Mouse (Mus musculus): ENCODE data around the gene Gpr39. TPM values are rescaled to one million over a fixed set of nuclear protein-coding genes. Genes with fewer than 3 reads are reported as not detected.

Gene Gpr39
- polyA plus RNA-seq, 1 experiment, result not detected

DNA sequence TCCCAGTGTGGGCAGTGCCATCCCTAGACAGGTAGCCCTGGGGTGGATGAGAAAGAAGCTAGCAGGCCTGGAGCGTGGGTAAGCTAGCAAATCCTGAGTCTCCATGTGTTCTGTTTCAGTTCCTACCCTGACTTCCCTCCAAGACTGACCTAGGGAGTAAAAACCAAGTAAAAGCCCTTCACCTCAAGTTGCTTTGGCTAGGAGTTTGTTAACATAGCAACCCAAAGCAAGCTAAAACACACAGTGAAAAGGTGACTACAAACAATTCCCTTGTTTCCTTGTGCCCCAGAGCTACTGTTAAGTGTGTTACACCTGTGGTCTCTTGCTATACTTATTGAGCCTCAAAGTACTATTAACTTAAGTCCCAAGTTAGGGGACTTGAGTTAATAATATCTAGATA lies 1.6 kb upstream of the Gpr39 start:
- Histone ChIP-seq H3K4me1 (ENCODE audit: control insufficient read depth, insufficient read depth, insufficient read length, low read length) (no peaks in the 10 kb centered on the region), H3K27ac (replicated peaks; ENCODE audit: low read depth, low read length) (no peak overlapping the region), H3K4me3 (ENCODE audit: insufficient read depth, low read depth, low read length) (no peak overlapping the region)

DNA sequence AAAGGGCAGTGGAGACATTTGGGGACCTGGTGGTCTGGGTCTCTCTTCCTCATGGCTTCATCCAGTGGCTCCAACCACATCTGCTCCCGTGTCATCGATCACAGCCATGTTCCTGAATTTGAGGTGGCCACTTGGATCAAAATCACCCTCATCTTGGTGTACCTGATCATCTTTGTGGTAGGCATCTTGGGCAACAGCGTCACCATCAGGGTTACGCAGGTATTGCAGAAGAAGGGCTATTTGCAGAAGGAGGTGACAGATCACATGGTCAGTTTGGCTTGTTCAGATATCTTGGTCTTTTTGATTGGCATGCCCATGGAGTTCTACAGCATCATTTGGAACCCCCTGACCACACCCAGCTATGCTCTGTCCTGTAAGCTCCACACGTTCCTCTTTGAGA lies 491 bp downstream of the Gpr39 start:
- H3K27ac ChIP-seq (replicated peaks; ENCODE audit: low read depth, low read length), result no peak overlapping the region
- H3K4me3 ChIP-seq (ENCODE audit: insufficient read depth, low read depth, low read length), result no peak overlapping the region
- H3K4me1 ChIP-seq (ENCODE audit: control insufficient read depth, insufficient read depth, insufficient read length, low read length), result no peaks in the 10 kb centered on the region

DNA sequence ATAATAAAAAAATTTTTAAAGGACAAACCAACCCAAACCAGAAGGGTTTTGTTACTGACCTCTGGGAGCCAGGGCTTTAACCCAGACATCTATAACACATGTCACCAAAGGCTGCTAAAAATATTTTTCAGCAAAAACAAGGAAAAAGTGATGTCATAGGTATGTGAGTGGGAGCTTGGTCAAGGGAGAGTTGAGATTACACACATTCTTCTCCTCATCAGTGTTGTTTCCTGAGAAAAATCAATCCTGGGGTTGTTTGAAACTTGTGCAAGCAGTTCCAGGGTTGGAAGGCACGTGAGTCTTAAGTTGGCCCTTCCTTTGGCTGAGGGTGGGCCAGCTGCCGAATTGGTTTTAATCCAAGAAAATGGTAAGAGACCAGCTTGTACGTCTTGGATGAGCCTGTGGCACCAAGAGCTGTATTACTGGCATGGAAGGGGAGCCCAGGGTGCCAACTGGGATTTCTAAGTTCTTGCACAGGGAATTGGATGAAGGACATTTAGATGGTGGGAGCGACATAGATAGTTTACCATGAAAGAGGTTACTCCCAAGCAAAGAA lies 2.8 kb downstream of the Gpr39 start:
- H3K4me1 ChIP-seq (ENCODE audit: control insufficient read depth, insufficient read depth, insufficient read length, low read length), result no peaks in the 10 kb centered on the region
- no peak overlapping the region for H3K27ac ChIP-seq (replicated peaks; ENCODE audit: low read depth, low read length)
- no peak overlapping the region for H3K4me3 ChIP-seq (ENCODE audit: insufficient read depth, low read depth, low read length)

DNA sequence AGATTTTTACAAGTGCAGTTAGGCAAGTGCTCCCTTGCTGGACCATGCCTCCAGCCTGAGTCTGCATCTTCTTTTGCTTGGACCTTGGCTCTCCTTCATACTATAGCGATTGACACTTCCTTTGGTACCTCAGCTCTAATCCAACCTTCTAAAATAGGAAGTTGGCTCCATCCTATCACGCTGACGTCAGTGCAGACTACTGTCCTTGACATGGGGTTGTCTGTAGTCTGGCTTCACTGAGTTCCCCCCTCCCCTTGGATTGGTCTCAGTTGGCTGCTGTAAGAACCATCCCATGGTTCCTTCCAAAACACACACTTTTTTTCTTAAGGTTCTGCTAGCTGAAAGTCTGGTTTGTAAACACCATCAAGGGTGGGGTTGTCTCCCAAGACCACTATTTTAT lies 7.6 kb downstream of the Gpr39 start:
- Histone ChIP-seq H3K4me1 (ENCODE audit: control insufficient read depth, insufficient read depth, insufficient read length, low read length) (no peaks in the 10 kb centered on the region), H3K27ac (replicated peaks; ENCODE audit: low read depth, low read length) (no peak overlapping the region), H3K4me3 (ENCODE audit: insufficient read depth, low read depth, low read length) (no peak overlapping the region)

DNA sequence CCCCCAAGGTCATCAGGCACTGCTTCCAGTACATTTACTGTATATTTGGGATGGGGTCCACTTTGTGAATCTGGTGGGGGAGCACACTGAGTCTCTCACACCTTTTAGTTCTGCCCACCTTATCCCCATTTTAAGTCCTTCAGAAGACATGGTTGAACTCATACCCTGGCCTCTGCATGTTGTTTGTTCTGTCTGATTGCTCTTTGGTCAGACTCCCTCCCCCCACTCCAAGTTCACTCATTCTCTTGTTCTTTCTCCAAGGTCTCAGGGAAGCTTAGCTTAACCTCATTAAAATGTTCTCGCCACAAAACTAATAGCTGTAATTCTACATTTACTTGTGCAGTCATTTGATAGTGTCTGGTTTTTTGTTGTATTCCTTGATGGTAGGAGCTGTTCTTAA lies 8.5 kb downstream of the Gpr39 start:
- Histone ChIP-seq H3K4me3 (ENCODE audit: insufficient read depth, low read depth, low read length) (no peak overlapping the region), H3K27ac (replicated peaks; ENCODE audit: low read depth, low read length) (no peak overlapping the region), H3K4me1 (ENCODE audit: control insufficient read depth, insufficient read depth, insufficient read length, low read length) (no peaks in the 10 kb centered on the region)

DNA sequence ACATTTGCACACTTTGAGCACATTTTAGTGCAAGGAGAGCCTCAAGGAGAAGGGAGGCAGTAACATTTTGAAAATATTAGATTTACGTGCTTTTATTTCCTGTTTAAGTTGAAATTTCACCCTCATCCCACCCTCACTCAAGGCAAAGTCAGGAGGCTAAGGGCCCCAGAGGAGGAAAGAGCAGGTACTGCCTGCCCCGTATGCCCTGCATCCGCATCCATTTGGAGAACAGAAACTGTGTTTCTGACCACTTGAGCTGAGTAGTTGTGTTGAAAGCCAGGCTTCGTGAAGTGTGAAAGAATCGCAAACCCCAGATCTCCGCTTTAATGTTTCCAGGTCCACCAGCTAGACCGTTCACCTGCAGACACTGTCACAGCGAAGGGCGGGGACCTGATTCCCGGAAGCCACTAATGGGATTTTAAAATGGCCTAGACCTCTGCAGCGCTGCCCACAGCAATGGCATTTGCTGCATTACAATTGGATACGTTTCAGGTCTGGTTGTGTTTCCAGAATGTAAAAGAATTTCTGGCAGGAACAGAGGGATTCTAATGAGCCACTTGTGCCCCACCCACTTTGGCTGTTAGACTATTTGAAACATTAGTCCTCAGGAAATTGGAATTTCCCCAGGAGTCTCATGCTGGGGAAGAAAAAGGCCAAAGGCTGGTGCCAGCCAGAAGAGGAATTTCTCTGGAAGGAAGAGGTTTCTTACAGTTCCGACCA lies 11.1 kb downstream of the Gpr39 start:
- no peak overlapping the region for H3K27ac ChIP-seq (replicated peaks; ENCODE audit: low read depth, low read length)
- H3K4me3 ChIP-seq (ENCODE audit: insufficient read depth, low read depth, low read length), result no peak overlapping the region
- no peaks in the 10 kb centered on the region for H3K4me1 ChIP-seq (ENCODE audit: control insufficient read depth, insufficient read depth, insufficient read length, low read length)

DNA sequence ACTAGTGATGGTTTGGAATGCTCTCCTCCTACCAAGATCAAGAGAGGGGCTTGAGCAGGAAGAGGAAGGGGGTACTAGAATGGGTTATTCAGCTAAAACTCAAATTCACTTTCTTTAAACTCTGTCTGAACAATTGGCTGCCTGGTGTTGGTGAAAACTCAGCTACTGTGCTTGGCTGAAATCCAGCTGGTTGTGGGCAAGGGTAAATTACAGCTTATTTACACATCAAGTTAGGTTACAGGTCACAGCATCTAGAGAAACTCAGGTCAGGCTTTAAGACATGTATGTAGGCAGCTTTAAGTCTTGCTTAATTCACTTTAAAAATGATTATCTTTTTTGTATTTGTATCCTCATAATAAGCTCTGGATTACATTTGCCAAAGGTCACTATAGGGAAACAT lies 16.7 kb downstream of the Gpr39 start:
- Histone ChIP-seq H3K4me3 (ENCODE audit: insufficient read depth, low read depth, low read length) (no peak overlapping the region), H3K4me1 (ENCODE audit: control insufficient read depth, insufficient read depth, insufficient read length, low read length) (no peaks in the 10 kb centered on the region), H3K27ac (replicated peaks; ENCODE audit: low read depth, low read length) (no peak overlapping the region)

DNA sequence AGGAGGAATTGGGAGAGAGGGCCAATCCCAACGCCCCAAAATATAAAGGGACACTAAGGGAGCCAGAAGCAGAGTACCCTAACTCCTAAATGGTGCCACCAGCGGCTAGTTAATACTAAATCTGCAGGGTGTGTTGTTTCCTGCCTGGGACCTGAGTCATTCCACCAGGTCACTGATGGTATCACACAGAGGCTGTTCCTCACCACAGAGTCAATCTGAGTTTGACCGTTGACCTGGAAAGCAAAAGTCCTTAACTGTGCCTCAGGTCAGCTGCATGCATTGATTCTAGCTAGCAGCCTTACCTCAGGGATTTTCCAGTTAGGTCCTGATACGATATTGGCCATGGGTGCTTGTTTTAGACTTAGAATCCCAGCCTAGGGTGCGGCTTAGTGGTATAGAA lies 17.5 kb downstream of the Gpr39 start:
- Histone ChIP-seq H3K27ac (replicated peaks; ENCODE audit: low read depth, low read length) (no peak overlapping the region), H3K4me3 (ENCODE audit: insufficient read depth, low read depth, low read length) (no peak overlapping the region), H3K4me1 (ENCODE audit: control insufficient read depth, insufficient read depth, insufficient read length, low read length) (no peaks in the 10 kb centered on the region)

DNA sequence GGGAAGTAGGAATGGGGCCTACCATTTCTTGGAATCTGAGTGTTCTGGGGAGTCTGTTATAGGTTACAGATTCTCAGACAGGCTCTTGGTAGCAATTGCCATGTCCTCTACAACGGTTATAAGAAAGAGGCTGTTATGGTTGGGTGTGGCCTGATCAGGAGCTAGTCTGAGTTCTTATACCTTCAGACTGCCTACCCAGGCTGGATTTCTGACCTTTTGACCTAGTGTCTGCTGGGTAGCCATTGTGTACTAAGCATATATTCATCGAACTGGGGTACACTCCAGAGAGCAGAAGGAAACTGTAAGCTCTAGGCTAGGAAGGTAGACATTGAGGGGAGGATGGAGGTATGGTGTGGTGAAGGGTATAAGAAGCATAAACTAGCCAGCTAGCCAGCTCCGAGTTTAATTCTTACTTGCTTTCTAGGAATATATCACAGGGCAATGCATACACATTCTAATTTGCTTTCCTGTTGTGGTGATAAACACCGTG lies 24.4 kb downstream of the Gpr39 start:
- no peak overlapping the region for H3K4me3 ChIP-seq (ENCODE audit: insufficient read depth, low read depth, low read length)
- H3K27ac ChIP-seq (replicated peaks; ENCODE audit: low read depth, low read length), result no peak overlapping the region

DNA sequence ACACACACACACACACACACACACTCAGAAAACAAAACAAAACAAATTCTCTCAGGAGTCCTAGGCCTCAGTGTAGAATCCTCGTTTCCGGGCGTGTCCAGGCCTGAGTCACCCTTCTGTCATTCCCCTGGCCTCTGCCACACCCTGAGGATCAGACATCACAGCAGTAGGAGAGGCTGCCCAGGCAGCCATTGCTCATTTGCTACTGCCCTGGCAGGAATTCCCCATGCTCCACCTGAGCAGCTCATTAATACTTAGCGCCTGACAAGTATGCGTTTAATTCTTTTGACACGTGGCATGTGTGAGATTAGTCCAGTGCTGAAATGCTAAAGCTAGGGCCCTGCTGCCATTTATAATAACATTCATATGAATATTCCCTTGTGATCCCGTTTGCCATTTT lies 25.0 kb downstream of the Gpr39 start:
- no peaks in the 10 kb centered on the region for H3K4me1 ChIP-seq (ENCODE audit: control insufficient read depth, insufficient read depth, insufficient read length, low read length)
- H3K27ac ChIP-seq (replicated peaks; ENCODE audit: low read depth, low read length), result no peak overlapping the region
- H3K4me3 ChIP-seq (ENCODE audit: insufficient read depth, low read depth, low read length), result no peak overlapping the region

More for the DNA sequence above, 24.4 kb downstream of the Gpr39 start:
- no peaks in the 10 kb centered on the region for H3K4me1 ChIP-seq (ENCODE audit: control insufficient read depth, insufficient read depth, insufficient read length, low read length)

DNA sequence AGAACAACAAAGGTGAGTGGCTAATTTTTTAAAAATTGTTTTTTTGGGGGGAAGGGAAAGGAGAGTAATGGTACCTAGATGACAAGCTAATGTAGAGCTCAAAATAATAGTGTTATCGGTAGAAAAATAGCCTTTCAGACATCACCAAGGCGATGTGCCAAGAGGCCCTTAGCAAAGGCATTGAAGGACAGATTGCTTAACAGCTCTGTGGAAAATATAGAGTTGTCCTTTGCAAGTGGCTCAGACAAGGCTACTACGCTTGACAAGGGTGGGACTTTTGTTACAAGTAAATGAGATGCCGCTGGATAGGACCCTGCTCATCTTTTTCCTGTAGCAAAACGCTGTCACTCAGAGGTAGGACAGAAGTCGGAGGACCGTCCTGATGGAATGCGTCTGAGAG lies 25.5 kb downstream of the Gpr39 start:
- Histone ChIP-seq H3K4me3 (ENCODE audit: insufficient read depth, low read depth, low read length) (no peak overlapping the region), H3K4me1 (ENCODE audit: control insufficient read depth, insufficient read depth, insufficient read length, low read length) (no peaks in the 10 kb centered on the region), H3K27ac (replicated peaks; ENCODE audit: low read depth, low read length) (no peak overlapping the region)

DNA sequence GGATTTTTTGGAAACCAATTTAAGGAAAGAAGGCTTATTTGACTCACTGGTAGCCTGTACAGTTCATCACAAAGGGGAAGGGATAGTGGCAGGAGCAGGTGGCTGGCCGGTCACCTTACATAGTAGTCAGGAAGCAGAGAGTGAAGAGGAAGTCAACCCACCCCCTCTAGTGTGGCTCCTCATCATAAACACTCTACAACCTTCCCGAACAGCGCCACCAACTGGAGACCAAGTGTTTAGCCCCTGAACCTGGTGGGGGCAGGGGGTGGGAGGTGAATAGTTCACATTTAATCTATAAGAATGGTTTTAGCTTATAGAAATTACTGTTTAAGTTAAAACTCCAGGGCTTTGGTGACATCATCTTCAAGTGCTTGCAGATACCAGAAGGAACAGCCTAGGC lies 28.6 kb downstream of the Gpr39 start:
- Histone ChIP-seq H3K4me1 (ENCODE audit: control insufficient read depth, insufficient read depth, insufficient read length, low read length) (no peaks in the 10 kb centered on the region), H3K27ac (replicated peaks; ENCODE audit: low read depth, low read length) (no peak overlapping the region)

DNA sequence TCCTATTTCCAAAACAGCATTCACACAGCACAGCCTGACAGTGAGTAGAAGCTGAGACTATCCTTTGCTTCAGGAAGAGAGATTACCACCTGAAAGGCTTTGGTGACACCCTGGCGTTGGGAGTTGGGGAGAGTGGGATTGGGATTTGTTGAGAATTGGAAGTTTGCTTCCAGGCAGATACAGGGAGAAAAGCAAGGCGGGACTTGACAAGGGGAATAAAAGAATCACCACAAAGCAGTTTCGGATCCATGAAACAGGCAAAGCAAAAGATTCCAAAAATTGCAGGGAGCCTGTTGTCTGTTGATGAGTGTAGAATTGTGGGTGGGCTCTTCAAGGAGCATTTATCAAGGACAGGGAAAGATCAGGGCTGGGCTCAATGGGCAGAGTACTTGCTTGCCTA lies 38.5 kb downstream of the Gpr39 start:
- no peaks in the 10 kb centered on the region for H3K4me1 ChIP-seq (ENCODE audit: control insufficient read depth, insufficient read depth, insufficient read length, low read length)
- no peak overlapping the region for H3K4me3 ChIP-seq (ENCODE audit: insufficient read depth, low read depth, low read length)

More for the DNA sequence above, 28.6 kb downstream of the Gpr39 start:
- H3K4me3 ChIP-seq (ENCODE audit: insufficient read depth, low read depth, low read length), result no peak overlapping the region

DNA sequence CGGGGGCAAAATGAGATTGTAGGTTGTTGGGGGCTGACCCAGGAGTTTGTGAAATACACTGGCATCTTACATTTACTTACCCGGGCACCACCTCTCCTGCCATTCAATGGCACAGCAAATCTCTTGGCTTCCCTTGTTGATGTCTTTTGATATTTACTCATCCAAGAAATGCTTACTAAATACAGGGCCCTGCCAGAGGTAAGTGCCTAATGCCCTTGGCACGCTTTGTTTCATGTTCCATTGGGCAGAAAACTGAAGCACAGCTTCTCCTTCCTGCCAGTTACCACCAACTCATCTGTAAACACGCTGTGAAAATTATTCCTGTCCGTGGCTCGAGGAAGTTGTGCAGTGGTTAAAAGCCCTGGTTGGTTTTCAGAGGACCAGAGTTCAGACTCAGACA lies 39.4 kb downstream of the Gpr39 start:
- no peaks in the 10 kb centered on the region for H3K4me1 ChIP-seq (ENCODE audit: control insufficient read depth, insufficient read depth, insufficient read length, low read length)
- no peak overlapping the region for H3K4me3 ChIP-seq (ENCODE audit: insufficient read depth, low read depth, low read length)
- H3K27ac ChIP-seq (replicated peaks; ENCODE audit: low read depth, low read length), result no peak overlapping the region

More for the DNA sequence above, 38.5 kb downstream of the Gpr39 start:
- H3K27ac ChIP-seq (replicated peaks; ENCODE audit: low read depth, low read length), result no peak overlapping the region

DNA sequence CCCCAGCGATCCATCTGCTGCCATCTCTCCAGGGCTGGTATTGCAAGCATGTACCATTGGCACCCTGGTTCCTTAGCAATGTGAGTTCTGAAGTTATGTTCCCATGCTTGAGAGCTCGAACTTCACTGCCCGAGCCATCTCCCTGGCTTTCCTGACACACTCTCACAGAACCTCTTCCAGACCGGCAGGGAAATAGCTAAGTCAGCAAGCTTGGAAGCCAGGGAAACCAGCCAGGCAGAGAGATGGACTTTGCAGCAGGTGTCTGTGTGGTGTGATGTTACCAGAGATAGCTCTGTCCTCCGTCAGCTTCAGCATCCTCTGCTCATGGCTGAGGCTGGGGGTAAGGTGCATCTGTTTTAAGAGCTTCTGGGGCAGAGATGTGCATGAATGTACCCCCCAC lies 41.1 kb downstream of the Gpr39 start:
- H3K27ac ChIP-seq (replicated peaks; ENCODE audit: low read depth, low read length), result no peak overlapping the region
- H3K4me1 ChIP-seq (ENCODE audit: control insufficient read depth, insufficient read depth, insufficient read length, low read length), result no peaks in the 10 kb centered on the region
- no peak overlapping the region for H3K4me3 ChIP-seq (ENCODE audit: insufficient read depth, low read depth, low read length)

DNA sequence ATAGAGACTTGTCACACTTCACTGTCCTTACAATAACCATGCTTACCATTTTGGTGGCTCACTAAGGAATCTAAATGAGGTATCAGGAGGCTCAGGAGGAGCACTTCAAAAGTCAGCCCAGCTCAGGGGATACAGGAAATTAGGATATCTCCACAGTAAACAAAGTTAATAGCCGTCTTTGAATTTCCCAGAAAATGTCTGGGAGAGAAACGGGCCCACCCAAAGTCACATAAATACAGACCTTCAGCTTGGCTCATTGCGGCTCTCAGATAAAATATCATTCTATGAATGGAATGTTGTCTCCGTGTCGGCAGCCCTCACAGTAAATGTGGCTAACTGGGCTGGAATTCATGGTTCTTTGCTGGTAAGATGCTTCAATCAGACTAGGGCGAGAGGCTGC lies 42.3 kb downstream of the Gpr39 start:
- H3K4me1 ChIP-seq (ENCODE audit: control insufficient read depth, insufficient read depth, insufficient read length, low read length), result no peaks in the 10 kb centered on the region
- H3K27ac ChIP-seq (replicated peaks; ENCODE audit: low read depth, low read length), result no peak overlapping the region
- H3K4me3 ChIP-seq (ENCODE audit: insufficient read depth, low read depth, low read length), result no peak overlapping the region
